Mouse (Mus musculus) adrenal gland (tissue): ENCODE data around the gene Serpina1e.

Experiments used
- intact Hi-C: fragments of 180-260 bp; cut with DNase I; formaldehyde crosslinking; loops from one replicate; pipeline ENCODE4 v1.15.1; 2025
- long read RNA-seq, 2 experiments: library from polyadenylated mRNA; unstranded; transcript quantifications; one replicate each; pipeline ENCODE4 v2.0.0; 2020; ENCODE audit warnings: borderline replicate concordance in 1 of 2; ENCODE audit not compliant: insufficient replicate concordance in 1 of 2

Gene Serpina1e
- long read RNA-seq, experiment 1: 0 reads
- long read RNA-seq, experiment 2: 0 reads

GRCm38 (mm10) chr12:103958798-103959197 is at the start of gene Serpina1e:
Serpina1e (minus strand) TSS chr12:103958975.
- intact Hi-C loops: no loop called here

DNA sequence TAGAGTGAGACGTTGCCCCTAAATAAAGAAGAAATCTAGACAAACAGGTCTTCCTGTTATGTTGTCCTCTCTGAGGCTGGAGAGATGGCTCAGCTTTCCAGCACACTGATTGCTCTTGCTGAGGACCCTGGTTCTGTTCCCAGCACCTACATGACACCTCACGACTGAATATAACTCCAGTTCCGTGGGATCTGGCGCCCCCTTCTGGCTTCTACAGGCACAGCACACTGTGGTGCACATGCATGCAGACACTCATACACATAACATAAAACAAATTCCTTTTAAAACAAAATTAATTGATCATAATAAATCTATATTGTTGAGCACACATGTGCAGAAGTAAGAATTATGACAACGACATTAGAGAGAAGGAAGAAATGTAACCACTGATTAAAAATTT is 45.9 kb upstream of the Serpina1e start:
- intact Hi-C loops: no loop called here

GRCm38 (mm10) chr12:104003238-104003612 is 44.5 kb upstream of the Serpina1e start:
- intact Hi-C loops: no loop called here

DNA sequence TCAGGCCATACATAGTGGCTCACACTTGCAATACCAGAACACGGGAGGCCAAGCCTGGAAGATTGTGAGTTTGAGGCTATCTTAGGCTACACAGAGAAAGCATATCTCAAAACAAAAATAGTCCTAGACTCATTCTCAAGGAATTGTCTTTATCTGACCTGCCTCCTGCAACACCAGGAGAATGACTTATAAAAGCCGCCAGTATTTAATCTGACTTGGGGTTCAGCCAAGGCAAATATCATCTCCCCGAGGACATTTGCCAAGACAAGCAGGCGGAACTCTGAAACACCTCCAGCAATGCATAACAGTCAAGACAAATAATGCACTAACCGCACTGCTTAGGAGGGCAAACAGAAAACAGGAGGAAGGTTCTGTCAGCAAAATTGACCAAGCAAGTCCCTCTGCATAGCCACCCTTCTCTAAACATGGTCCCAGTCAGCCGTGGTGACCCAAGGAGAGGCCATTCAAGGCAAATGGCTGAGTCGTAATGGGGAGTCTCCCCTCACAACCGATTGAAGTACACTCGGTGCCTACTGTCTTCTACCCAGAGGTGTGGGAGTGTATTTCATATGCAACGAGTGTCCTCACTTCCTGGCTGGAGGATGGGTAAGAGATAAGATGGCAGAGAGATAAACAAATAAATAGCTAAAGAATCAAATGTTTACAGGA is 43.9 kb upstream of the Serpina1e start:
- intact Hi-C loops: no loop called here

- intact Hi-C loops: no loop called here
Measured at GRCm38 (mm10) chr12:104000594-104000993, 41.8 kb upstream of the Serpina1e start.

DNA sequence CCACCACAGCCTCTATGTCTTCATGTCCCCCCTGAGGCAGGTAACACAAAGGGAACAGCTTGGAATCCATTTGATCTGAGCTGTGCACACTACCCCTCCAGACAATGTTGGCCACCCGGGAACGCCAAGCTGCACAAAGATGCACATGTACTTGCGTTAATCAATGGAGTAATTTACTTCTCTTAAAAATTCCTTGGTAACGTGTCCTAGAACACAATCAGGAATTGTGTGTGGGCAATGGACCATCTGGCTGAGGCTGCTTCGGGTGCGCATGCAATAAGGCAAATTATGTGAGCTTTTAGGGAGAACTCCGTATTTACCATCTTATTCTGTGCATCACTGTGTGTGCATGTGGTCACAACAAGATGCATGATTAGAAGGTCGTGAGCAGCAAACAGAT is 40.8 kb upstream of the Serpina1e start:
- intact Hi-C loops: no loop called here

- intact Hi-C loops: loop anchor here (2.0 kb wide), 1 partner anchor 72 kb away; no protein-coding TSS in a partner anchor
Measured at GRCm38 (mm10) chr12:103996513-103996912, 37.7 kb upstream of the Serpina1e start.

DNA sequence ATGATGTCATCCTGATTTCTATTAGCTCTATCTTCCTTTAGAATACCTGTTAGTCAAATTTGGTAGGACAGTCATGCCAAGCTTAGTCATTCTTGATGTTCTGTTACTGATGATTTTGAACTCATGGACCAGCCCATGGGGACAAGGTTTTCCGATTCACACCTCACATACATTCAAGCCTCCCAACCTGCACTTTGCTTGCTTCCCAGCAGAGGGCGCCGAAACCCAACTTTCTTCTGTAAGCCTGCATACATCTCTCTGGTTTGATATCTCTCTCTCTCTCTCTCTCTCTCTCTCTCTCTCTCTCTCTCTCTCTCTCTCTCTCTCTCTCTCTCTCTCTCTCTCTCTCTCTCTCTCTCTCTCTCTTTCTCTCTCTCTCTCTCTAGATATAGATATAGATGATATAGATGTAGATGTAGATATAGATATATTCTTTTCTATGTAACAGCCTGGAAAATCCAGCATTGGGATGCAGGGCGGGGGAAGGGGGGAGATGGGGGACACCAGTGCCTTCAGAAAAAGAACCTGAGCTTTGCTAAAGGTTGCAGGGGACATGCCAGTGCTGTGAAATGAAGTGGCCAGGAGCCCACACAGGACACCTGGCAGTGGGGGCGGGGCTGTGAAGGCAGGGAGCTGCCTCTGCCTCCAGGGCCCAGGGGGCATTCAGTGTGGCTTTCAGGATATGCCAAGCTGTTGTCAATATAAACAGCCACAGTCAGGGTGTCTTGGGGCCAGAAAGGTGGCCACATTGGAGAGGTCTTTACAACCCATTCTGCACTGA is 36.7 kb upstream of the Serpina1e start:
- intact Hi-C loops: loop anchor here (2.0 kb wide), 3 partner anchors 35 to 423 kb away; no protein-coding TSS in a partner anchor

DNA sequence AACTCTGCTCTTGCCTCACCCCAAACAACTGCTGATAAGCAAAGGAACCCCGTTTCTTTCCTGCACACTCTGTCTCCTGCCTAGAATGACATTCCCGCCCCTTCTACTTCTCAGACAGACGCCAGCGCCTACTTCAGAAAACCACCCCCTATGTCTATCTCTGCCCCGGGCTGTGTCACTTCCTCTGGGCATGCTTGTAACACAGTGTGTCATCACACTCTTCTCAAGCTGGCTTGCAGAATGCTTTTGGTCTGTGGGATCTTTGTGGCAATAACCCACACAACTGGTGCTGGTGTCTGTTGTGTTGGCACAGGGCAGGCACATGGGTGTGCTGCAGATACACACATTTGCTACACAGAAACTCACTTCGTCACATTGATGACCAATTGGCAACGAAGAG is 34.2 kb upstream of the Serpina1e start:
- intact Hi-C loops: no loop called here

DNA sequence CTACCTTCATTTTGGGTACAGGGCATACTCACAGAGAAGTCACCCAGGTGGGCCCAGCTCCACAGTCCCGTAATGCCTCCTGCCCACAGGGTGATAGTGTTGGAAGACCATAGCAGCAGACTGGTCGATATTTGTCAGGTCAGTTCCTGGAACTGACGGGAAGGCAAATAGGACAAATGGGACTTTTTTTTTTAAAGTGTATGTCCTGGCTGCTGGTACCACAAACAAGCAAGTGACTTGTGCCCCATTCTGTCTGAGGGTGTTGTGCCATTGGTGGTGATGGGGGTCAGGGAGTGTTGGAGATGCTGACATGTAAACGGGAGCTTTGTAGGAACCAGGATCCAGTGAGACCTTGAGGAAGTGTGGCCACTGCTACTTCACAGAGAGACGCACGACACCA is 31.1 kb upstream of the Serpina1e start, which contains the start of gene Serpina11:
TSS of gene Serpina11 (minus strand) at position 101 of the 400 bp plus-strand sequence.
- intact Hi-C loops: no loop called here

DNA sequence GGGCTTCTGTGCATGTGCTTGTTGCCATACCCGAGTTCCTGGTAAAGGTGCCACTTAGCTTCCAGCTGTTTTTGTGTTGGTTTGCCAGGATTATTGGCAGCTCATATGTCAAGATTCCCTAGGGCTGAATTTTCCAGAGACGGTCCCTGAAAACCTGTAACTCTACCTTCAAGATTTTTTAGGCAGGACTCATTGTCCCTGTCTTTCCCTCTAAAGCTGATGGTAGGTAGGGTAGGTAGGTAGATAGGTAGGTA is 30.7 kb upstream of the Serpina1e start:
- intact Hi-C loops: no loop called here

DNA sequence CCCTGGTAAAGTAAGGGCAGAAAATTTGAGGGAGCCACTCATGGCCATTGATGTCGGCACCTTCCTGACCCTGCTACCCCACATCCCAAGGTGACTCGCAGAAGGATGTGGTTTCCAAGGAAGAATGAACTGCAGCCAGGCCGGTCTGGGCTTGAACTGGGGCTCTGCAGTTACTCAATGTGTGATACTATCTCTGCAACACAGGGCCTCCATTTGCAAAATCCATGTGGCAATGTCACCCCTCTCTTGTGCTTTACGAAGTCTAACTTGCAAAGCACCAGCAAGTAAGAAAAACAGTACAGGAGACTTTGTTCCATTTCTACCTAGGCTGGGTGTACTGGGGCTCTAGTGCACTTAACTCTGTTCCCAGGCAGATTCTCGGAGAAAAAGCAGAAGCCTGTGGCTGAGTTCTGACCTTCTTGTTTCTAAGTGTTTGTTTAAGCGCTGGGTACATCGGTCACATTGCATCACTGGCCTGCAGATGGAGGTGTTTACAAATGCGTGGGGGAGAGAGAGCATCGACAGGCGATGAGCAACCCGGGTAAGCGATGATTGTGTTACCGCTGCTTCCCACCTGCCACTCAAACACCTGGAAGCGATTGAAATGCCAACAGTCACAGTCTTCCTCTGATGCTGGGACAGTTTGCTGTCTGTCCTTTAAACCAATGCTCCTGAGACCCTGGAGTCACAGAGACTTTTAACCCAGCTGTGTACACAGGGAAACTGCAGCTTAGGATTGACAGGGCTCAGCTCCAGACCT is 30.2 kb upstream of the Serpina1e start:
- intact Hi-C loops: no loop called here

GRCm38 (mm10) chr12:103985868-103986267 is 27.1 kb upstream of the Serpina1e start:
- intact Hi-C loops: no loop called here

GRCm38 (mm10) chr12:103984935-103985334 is 26.2 kb upstream of the Serpina1e start:
- intact Hi-C loops: no loop called here

DNA sequence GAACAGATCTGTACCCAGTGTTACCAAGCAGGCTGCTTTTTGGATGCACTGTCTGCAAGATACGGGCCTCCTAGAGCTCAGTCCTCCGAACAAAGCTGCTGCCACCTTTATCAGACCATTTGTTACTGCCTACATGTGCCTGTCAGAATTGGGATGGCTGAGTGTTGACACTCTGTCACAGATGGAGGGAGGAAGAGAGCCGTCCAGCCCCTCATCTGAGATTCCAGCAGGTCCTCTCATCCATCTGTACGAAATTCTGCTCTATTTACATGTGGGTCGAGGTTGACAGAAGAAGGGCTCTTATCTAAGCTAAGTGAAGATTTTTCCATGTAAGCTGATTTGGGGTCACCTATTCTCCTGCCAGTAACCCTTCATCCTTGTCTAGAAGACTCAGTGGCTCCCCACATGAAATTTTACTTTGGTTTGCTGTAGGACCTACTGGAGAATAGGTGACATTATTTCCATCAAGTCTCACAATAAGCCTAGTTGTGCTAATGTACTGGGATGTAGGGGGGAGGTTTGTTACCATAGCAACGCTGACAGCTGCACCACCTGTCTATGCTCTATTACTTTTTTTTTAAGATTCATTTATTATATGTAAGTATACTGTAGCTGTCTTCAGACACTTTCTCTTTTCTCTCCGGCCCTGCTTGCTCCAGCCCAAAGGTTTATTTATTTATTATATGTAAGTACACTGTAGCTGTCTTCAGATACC is 23.0 kb upstream of the Serpina1e start:
- intact Hi-C loops: no loop called here

GRCm38 (mm10) chr12:103978294-103978693 is 19.5 kb upstream of the Serpina1e start:
- intact Hi-C loops: no loop called here

- intact Hi-C loops: no loop called here
Measured at GRCm38 (mm10) chr12:103977846-103978245, 19.1 kb upstream of the Serpina1e start.

DNA sequence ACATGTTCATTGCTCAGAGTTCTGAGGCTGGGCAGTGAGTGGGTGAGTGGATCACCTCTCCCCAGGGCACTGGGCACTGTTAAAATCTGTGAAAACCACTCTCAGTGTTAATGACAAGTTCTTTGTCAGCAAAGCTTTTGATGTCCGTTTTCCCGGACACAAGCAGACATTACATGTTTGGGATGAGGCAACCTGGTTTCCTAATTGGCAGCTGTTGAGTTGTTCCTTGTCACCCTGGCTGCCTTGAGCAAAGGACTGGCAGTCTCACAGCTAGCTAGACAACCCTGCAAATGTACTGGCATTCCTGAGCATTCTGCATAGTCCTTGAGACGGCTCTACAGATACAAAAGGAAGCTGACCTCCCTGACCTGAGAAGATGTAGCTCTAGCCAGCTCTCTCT is 18.3 kb upstream of the Serpina1e start:
- intact Hi-C loops: no loop called here

DNA sequence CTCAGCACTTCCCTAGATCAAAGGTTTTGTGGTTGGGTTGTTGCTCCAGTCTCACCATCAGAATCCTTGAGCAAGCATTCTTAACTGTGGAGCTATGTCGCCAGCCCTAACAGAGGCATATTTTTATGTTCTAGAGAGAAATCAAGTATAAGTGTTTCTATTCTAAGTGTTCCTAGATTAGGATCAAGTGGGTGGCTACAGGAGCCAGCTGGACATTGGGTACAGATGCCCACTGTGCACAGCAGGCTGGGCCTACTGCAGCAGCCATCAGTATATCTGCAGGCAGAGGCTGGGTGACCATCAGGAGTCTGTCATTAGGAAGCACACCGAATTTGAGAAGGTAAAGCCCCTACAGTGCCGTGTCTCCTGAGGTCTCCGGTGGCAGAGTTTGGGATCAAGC is 12.3 kb upstream of the Serpina1e start:
- intact Hi-C loops: no loop called here

GRCm38 (mm10) chr12:103969577-103970116 is 10.9 kb upstream of the Serpina1e start:
- intact Hi-C loops: no loop called here

DNA sequence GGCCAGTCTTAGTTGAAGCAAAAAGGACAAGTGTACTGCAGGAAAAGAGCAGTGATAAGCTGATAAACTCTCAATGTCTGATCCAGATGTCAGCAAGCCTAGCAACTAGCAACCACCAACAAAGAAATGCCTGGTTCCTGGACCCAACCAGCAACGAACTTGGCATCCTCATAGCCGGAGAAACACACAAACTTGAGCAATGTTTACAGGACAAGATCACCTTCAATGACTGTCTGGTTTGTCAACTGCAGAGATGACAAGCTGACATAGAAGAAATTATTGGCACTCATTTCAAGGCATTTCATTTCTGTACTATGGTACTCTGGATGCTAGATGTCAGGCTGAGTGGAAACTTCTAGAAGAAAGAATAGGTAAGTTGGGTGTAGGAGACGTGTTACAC is 8.0 kb upstream of the Serpina1e start:
- intact Hi-C loops: no loop called here
